Mouse (Mus musculus) testis, postnatal 10 days (tissue): ENCODE results near the gene 4833427G06Rik.
"Not testable (repeated sequence)": the region's sequence is repeated elsewhere in the genome, so short reads cannot be mapped to it uniquely, and the experiment has no call there.

Experiments
- DNase-seq: peaks from one replicate; pipeline ENCODE4 v3.0.0; 2021; ENCODE audit warnings: low spot score

4833427G06Rik gene

DNA sequence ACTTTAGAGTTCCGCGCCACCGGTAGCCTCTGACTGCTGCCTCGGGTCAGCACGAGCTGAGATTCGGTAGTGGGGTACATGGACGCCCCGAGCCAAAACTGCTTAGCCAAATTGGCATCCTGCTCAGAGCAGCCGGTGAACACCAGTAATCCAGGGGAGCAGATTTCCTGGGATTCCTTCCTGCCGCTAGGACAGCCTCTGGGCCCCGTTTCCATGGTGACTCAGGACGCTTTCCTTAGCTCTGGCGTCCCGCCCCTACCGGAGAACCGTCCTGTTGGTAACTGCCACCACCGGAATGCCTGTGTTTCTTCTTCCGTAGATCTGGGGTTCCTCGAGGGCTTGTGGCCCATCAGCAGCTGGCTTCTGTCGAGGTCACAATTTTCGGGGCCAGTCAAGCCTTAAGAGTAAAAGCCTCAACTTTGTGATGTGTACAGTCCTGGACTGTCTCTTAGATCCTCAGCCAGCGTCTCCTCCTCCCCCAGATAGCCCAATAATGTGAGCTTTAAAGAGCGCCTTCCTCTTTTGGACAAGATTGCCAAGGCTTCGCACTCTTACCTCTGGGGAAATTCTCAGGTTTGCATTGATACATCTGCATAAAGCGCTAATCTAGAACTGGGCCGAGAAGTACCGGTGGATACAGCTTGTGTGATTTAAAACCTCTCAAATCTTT is at the start of gene 4833427G06Rik:
4833427G06Rik (minus strand) TSS at position 323 of the 670 bp plus-strand sequence.
- peak; percentile 71 for DNase-seq

DNA sequence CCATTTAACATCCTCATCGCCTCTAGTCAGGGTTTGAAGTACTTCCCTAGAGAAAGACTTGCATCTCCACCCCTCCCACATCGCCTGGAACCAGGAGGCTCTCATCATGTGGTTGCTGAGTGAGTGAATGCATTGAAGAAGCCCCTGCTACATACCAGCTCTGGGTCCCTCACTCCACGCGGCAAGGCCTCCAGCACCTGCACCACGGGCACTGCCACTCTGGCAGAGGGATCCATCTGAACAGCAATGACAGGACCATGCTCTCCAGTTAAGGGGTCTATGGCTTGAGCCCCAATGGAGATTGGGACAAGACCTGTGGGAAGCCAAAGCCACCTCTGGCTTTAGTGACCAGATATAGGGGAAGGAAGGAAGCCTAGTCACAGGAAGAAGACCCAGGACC is 45.4 kb upstream of the 4833427G06Rik start:
- DNase-seq = no peak

DNA sequence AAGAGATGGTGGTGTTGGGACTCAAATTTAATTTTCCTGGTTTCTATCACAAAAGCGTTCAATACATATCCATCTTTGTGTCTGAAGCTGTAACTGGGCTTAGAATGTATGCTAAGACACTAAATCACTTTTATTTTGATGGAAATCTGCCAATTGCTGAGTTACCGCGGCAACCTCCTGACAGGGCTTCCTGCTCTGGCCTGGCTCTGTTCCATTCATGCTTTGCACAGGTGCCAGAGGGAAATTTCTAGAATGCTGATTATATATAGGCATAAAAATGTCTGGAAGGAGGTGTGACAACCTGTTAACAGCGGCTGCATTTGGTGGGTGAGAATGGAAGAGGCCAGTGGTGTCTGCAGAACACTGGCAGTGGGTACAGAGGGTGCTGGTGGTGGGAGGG is 44.6 kb upstream of the 4833427G06Rik start:
- DNase-seq = no peak

DNA sequence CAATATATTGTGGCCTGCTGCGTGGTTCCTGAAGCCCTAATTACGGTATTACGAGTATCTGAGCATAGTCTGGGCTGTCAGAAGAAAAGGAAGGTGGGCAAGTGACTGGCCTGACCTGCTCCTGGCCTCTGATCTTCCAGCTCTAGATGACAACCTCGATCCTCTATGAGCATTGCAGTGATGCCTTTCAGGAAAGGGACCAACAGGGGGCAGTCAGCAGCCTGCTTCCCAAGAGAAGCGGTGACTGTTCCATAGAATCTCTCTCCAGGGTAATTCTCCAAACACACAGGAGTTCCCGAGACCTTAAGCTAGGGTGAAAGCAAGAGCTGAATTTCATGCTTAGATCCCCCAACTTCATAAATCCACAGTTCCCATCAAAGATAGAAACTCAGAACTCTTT is 42.3 kb upstream of the 4833427G06Rik start:
- DNase-seq = no peak

DNA sequence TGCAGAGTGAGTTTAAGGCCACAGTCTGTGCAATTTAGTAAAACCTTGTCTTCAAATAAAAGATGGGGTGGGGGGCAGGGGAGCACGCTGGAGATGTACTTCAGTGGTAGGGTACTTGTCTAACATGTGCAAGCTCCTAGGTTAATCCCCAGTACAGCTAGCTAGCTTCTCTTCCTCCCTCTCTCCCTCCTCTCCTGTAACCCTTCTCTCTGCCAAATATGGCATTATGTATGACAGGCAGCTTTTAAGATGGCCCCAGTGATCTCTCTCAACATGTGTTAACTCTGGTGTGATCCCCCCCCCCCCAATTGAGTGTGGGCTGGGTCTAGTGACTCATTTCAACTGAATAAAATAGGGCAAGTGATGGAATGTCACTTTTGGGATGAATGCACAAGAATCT is 41.6 kb upstream of the 4833427G06Rik start:
- DNase-seq = no peak

DNA sequence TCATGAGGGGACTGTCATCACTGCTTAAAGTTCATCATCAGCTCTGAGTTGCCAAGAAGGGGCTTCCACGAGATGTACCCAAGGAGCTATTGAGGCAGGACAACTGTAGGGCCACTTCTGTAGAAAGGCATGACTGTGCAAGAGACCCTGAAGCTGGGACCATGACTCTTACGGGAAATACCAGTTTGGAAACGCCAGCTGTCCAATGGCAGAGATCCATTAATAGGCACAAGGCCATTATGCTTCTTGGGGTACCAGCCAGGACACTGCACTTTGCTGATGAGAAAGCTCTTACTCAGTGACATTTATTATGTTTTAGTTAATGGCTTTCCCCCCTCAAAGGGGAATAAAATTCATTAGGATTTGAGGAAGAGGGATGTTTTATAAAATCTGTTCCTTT is 38.8 kb upstream of the 4833427G06Rik start:
- DNase-seq = no peak

DNA sequence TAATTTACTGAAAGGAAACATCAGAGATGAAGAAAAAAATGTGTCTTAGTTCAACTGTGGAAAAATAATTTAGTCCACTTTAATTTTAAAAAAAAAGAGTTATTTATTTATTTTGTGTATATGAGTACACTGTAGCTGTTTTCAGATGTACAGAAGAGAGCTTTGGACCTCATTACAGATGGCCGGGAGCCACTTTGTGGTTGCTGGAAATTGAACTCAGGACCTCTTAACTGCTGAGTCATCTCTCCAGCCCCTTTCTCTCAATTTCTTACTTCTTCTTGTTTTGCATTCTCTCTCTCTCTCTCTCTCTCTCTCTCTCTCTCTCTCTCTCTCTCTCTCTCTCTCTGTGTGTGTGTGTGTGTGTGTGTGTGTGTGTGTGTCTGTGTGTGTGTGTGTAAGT is 37.5 kb upstream of the 4833427G06Rik start:
- DNase-seq = not testable (repeated sequence)

DNA sequence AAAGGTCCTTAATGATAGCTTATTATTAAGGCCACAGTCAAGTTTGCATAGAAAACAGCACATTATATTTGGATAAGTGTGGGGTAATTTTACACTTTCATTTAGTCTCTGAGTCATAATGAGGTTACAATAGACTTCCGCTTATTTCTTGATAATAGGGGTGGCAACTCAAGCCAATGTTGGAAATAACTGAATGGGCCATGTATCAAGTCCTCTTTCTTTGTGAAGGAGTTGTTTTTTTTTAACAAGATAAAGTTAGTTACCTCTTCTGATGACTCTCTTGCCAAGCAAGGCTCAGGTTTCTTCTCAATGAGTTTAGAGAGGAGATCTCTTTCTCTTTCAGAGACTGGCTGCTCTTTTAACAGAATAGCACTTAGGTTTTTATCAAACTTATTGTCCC is 36.4 kb upstream of the 4833427G06Rik start:
- no peak for DNase-seq

DNA sequence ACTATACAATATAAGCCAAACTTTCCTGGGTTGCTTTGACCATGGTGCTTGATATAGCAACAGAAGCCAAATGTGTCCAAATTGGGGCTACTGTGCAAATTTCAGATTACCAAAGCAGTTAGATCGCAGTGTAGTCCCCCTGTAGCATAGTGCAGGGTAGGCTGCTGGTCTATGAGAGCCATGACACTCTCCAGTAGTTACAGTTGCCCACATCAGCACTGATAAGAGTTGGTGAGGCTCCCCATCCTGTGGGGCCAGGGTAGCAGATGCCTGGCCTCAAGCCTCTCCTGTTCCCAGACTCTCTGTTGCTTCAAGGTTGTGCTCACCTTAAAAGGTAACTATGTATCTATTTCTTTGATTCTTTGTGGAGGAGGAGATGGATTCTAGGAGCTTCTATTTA is 36.0 kb upstream of the 4833427G06Rik start:
- no peak for DNase-seq

DNA sequence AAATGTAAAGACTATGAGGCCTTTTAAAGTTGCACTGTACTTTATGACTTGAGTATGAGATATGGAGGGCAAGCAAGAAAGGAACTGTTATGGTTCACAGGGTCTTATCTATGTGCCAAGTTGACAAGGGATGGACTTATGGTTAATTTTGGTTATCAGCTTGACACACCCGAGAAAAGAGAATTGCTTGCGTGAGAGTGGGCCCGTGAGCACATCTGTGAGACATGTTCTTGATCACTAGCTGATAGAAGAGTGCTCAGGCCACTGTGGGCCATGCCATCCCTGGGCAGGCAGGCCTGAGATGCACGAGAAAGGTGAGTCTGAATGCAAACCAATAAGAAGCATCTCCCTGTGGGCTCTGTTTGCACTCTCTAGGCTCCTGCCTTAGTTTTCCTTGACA is 35.6 kb upstream of the 4833427G06Rik start:
- no peak for DNase-seq

DNA sequence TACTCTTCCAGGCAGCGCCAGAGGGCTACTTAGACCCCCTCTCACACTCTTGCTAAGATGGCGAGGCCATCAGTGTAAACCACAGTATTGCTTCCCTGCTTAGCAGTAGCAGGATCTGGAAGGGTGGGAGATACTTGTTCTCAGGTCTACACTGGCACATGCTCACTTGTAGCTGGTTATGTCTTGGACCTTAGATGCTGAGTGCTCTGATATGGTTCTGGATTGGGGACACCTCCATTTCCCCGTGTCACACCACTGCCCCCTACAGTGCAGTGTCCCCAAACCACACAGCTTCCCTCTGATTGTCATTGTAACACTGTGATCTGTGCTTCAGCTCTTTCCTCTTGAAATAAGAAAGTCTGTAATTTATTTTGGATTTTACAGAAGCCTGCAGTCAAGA is 35.1 kb upstream of the 4833427G06Rik start:
- DNase-seq = no peak

DNA sequence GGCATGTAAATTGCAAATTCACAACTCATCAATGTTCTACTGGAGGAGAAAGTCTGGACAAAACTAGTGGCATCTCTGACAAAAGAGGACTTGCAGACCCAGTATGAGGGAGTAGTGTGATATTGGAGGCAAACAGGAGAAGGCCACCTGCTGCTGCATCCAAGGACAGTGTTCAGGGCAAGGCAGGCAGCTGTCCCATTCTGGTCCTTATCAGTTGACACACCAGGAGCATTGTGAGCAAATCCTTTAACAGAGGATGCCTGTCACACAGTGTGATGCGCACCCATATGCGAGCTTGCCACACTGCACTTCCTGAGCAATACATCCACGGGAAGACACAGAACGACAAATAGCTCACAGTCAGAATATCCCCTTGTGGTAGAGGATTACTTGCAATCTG is 12.9 kb upstream of the 4833427G06Rik start:
- DNase-seq = no peak

DNA sequence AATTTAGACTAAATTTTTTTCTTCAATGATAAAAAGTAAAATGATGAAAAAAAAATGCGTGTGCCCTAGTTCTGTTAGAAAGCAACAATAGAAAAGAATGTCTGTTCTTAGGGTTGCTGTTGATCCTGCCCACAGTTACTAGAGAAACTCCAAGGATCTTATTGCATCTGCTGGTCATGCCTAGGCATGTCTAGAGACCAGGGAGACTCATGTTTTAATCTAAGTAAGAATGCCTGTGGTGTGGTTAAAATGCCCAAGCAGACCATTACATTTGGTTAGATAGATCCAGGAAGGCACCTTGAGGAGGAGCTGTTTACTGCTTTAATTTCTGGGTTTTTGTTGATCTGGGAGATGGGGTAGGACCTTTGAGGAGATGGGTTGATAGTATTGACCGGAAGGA is 3.9 kb upstream of the 4833427G06Rik start:
- no peak for DNase-seq

DNA sequence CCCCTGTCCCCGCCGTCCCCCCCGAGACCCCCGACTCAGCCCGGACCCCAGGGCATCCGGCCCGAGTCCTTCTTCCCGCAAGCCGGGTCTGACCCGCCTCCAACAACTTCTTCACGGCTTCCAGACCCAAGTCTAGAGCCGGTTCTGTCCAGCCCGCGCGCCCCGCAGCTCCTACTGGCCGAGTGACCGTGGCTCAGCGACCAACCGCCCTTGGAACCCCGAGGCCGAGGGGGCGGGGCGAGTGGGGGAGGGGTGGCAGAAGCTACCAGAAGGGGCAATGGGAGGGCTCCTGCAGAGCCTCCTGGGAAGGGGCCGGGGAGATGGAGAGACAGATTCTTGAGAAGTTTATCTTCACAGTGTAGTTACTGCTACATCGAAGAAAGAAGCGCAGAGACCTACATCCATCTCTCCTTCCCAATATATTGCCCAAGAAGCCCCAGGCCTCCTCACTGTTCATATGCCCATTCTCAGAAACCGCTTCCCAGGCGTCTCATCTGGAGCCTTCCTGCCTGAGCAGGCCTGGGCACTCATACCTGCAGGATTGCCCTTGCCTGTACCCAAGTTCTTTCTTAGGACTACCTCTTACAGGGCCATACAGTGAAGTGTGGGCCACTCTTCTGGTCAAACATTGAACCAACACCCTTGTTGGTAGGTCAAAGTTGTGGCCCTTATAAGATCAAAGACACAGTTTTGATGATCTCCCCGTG is 2.1 kb upstream of the 4833427G06Rik start:
- peak; percentile 74 for DNase-seq

DNA sequence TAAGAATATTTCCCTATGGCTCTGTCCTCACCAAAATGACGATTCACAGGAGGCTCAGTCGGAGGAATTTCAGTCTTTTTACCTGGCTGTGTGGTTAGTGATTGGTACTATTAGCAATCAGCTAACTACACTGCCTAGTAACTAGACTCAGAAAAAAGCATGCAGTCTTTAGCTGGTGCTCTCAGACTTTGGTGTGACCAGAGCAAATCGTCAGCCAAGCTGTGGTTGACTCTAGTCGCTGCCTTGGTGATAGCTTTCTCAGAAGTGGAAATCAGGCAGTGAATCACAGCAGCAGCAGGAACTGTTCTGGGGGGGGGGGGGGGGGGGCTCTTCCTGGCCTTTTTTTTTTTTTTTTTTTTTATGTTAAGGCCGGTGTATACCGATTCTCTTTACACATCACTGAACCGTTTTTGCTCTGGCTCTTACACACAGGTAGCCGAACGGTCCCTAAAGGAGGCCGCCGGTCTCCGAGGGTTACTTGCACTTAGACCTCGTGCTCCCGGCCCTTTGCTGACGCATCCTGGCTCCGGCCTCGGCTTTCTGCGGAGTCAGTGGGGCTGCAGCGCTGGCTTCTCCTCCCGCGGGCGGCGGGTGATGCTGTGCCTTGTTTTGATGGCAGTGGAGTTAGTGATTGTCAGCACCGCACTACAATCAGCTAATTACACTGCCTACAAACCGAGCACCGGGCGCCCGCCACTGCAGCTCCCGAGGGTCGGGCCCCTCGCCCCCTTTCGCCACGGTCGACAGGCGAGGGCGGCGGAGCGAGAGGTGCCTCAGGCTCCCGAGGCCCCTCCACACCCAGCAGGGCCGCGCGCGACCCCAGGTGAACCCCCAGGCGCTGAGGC is 1.3 kb upstream of the 4833427G06Rik start:
- peak; percentile 65 for DNase-seq

DNA sequence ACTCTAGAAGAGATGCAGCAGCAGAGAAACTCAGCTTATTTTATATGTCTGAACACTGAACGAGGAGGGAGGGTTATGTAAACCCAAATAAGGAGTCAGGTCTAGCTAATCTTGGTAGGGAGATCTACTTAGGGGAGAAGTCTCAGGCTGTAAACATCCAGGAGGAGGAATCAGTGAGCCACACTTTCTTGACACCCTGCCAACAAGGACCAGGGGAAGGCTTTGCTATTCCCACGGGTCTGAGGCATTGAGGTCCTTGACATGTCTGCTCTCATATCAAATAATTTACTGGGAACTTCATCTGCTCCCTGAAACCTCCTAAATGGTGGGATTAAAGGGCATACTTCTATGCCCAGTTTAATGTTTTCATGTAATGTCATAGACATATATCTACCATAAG is 5.6 kb downstream of the 4833427G06Rik start:
- no peak for DNase-seq

DNA sequence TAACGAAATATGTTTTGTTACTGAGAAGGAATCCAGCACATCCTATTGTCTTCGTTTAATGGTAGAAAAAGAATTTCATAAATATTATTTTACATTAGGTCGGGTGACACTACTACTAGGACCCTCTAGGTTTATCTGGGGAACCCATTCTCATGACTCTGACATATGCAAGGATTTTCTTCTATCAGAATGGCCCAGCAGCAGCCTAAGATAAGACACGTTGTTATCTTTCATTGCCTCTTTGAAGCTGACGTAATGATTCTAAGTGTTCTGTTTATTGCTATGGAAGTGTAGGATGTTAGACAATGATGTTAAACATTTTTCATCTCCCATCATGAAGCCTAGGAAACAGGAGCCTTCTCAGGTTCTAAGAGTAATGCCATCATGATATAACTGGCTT is 8.2 kb downstream of the 4833427G06Rik start:
- no peak for DNase-seq

DNA sequence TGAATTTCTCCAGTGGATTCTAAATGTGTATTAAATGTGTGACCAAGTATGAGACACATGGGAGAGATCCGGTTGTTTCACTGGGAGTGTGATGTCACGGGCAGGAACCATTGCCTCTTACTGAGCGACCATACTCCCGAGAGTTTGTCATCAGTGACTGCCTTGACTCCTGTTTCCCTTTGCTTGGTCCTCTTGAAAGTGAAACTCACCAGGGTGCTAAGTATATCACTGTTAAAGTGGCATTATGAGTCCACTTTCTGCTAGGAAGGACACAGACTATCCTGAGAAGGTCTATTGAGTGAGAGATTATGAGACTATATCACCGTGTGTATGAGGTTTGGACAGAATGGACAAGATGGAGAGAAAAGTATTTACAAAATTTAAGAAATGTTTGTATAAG is 20.3 kb downstream of the 4833427G06Rik start:
- DNase-seq = no peak

DNA sequence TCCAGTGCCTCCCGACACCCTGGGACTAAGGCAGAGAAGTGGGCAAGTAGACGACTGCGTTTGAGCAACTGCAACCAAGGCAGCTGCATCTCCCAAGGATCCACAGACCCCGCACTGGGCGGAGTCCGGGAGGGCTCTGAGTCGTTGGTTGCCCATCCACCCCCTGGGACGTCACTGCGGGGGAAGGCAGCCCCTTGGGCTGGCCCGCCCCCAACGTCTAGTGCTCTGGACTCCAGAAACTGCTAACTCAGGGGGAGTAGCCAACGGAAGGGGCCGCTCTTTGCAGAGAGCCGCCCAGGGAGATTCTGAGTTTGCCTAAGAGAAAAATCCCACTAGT is 24.9 kb downstream of the 4833427G06Rik start, which contains the start of gene Layn:
Layn (minus strand) TSS at position 116 of the 337 bp plus-strand sequence.
- peak; percentile 88 for DNase-seq

DNA sequence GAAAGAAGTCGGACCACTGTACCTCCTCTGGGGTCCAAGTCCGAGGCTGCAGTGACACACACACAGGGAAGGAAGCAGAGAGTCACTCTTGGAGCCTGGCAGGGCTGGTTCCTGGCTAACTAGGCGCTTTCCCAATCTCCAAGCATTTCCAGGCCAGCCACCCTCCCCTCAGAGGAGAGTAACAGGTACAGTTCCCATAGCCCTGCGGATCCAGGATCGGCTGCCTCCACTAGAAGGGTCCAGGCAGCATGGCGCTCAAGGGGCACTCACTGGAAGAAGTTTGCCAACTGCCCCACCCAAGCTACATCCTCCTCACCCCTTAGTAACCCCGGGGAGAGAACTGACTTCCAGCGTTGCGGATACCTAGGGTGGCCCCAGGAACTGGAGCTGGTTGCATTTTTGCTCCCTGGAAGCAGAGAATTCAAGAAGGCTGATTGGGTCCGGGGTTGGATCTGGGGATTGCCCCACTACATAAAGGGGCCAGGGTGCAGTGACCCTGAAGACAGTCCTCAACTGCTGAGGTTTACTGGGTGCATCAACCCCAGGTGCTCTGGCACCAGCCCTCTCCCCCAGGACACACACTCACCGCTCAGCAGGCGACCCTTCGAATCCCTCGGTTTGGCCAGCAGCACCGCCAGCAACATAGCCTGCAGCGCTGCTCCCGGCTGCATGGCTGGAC is 25.4 kb downstream of the 4833427G06Rik start:
- DNase-seq = no peak

DNA sequence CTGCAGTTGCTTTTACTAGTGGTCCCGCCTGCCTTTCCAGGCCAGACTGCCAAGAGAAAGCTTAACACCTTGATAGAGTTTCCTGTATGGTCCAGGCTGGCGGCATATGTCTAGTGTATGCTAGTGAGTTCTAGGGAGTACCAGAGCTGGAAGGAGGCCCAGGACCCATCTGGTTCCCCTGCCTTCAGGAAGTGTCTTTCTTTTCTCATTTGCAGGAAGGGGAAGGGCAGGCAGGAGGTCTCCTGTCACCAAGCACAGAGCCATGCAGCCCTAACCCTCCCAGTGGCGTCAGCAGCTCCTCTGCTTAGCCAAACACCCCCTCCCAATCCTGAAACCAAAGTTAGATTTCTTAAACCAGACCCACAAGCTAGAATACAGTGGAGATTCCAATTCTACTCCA is 26.1 kb downstream of the 4833427G06Rik start:
- no peak for DNase-seq

DNA sequence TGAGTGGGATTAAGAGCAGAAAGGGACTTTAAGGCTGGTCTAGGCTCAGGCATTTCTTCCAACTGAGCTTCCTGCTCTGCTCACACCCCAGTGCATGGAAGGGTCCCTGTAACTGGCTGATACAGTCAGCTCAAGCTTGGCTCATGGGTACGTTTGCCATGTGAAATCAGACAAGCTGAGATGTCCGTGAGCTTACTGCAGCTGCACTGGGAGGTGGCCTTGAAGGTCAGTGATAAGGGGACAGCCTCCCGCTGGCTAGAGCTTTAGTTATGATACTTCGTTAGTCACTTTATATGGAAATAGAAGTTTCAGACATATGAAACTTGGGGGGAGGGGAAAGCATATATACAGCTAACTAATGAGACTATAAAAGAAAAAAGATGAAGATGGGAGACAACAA is 31.1 kb downstream of the 4833427G06Rik start:
- no peak for DNase-seq
